Mouse (Mus musculus) Patski (cell line): ENCODE measurements around the gene C1qtnf3. TPM values are rescaled to one million over a fixed set of nuclear protein-coding genes. Genes with fewer than 3 reads are reported as not detected.
"Not testable (repeated sequence)": the region's sequence is repeated elsewhere in the genome, so short reads cannot be mapped to it uniquely, and the experiment has no call there.

Source experiments
- ATAC-seq: fragments of 100-300 bp; one replicate; pipeline ENCODE4 v1.8.0; 2021
- CTCF ChIA-PET: fragments of 350-600 bp; sonication (Branson Sonifier 250); formaldehyde crosslinking; loops from one replicate; lab custom pipeline; 2022; ENCODE audit warnings: inconsistent platforms; lab: Charles Lee
- POLR2A ChIA-PET: fragments of 350-600 bp; sonication (Branson Sonifier 250); formaldehyde crosslinking; loops from one replicate; lab custom pipeline; 2022; ENCODE audit warnings: antibody characterized with exemption, inconsistent platforms; lab: Charles Lee
- DNase-seq: peaks from one replicate; pipeline ENCODE4 v3.0.0-alpha.2; 2011; ENCODE audit warnings: low read depth, low spot score
- H3K27me3 ChIP-seq: fragments of 371-371 bp; one replicate; pipeline ENCODE4 v1.5.1; 2021
- CTCF ChIP-seq: fragments of 100-300 bp; IDR thresholded peaks from one replicate; pipeline ENCODE4 v1.5.1; 2021
- in situ Hi-C: fragments of 300-500 bp; cut with MboI; formaldehyde crosslinking; loops from 3 replicates; pipeline ENCODE4 v1.11.1; 2018; ENCODE audit warnings: low pct_unique_long_range_greater_than_20kb, mixed read lengths
- polyA plus RNA-seq: library from polyadenylated mRNA; unstranded; gene quantifications from one replicate; pipeline ENCODE4 v1.2.3, GENCODE M21; 2021

The C1qtnf3 gene
- polyA plus RNA-seq, 1 experiment from 2014 or later: 0.05 TPM

DNA sequence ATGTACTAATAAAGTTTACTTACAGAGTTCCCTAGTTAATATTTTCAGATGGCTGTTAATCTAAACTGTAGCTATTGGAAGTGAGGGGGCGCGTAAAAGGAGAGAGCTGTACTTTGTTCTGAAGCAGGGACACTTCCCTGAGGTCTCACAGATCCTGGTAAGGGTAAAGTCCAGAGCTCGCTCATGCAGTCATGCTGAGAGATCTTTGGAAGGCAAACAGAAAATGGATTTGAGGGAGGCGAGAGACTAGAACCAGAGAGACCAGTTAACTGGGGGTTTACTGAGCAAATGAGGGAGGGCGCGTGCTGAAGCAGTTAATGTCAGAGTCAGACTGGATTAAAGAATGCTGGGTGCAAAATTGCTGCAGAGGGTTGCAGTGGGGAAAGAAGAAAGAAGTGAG is 33.6 kb downstream of the C1qtnf3 start:
- ATAC-seq (no peak), DNase-seq (no peak)
- in situ Hi-C loops: no loop called here
- POLR2A ChIA-PET: interaction anchor here (0.7 kb wide), 1 partner anchor 505 kb away, joined by 5 read pairs; no protein-coding TSS in a partner anchor
- TF ChIP-seq CTCF: no peak
- H3K27me3 ChIP-seq: no peaks in the 10 kb centered on the region
- CTCF ChIA-PET: interaction anchor here (0.7 to 2.0 kb wide), 3 partner anchors 65 to 485 kb away, joined by 3 to 5 read pairs (median 3); no protein-coding TSS in a partner anchor

GRCm38 (mm10) chr15:10986477-10986876 is 34.3 kb downstream of the C1qtnf3 start:
- DNase-seq, in situ Hi-C loops, H3K27me3 ChIP-seq, ATAC-seq: not testable (repeated sequence)
- ChIA-PET POLR2A (interaction anchor here (0.7 kb wide), 1 partner anchor 506 kb away, joined by 5 read pairs; no protein-coding TSS in a partner anchor), CTCF (interaction anchor here (0.8 to 2.0 kb wide), 2 partner anchors 393 to 485 kb away, joined by 3 to 5 read pairs; no protein-coding TSS in a partner anchor)

GRCm38 (mm10) chr15:10990411-10990810 is 38.3 kb downstream of the C1qtnf3 start:
- no peak for TF ChIP-seq CTCF
- H3K27me3 ChIP-seq: no peaks in the 10 kb centered on the region
- POLR2A ChIA-PET: no interaction called here
- CTCF ChIA-PET: interaction anchor here (1.1 kb wide), 1 partner anchor 8 kb away, joined by 4 read pairs; no protein-coding TSS in a partner anchor
- no peak for DNase-seq
- no peak for ATAC-seq
- in situ Hi-C loops: no loop called here

DNA sequence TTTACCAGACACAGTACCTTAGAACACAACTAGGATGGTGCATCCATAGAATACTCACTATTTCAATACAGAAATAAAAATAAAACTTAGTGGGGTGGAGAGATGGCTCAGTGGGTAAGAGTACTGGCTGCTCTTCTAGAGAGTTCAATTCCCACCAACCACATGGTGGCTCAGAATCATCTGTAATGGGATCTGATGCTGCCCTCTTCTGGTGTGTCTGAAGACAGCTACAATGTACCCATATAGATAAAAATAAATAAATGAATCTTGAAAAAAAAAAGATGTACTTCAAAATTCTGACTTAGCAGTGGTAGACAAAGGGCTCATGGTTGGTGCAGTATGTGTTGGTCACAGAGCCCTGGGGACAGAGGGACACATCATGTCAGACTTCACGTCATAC is 39.4 kb downstream of the C1qtnf3 start:
- in situ Hi-C loops: no loop called here
- POLR2A ChIA-PET: no interaction called here
- DNase-seq (no peak), ATAC-seq (no peak)
- H3K27me3 ChIP-seq: no peaks in the 10 kb centered on the region
- TF ChIP-seq CTCF: no peak
- CTCF ChIA-PET: interaction anchor here (1.1 kb wide), 1 partner anchor 9 kb away, joined by 4 read pairs; no protein-coding TSS in a partner anchor

- DNase-seq (no peak), ATAC-seq (no peak)
- TF ChIP-seq CTCF: no peak
- ChIA-PET POLR2A (no interaction called here), CTCF (interaction anchor here (1.3 kb wide), 1 partner anchor 18 kb away, joined by 3 read pairs; no protein-coding TSS in a partner anchor)
- H3K27me3 ChIP-seq: peaks cover 6% of the 10 kb centered on the region
- in situ Hi-C loops: no loop called here
Measured at GRCm38 (mm10) chr15:10999832-11000231, 47.7 kb downstream of the C1qtnf3 start.

DNA sequence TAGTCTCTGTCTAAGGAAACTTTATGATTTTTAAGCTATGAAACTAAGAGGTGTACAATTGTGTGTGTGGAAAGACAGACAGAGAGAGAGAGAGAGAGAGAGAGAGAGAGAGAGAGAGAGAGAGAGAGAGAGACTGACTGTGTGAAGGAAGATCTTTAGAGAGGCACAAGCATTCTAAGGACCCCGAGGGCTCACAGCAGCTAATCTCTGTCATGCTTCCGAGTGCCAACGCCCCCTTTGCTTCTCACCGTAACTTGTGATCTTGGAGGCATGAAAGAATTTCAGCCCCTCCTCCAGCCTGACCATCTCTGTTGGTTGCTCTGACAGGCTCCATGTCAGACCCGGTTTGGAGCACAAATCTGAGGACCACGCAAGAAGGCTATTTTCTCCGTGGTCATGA is 48.3 kb downstream of the C1qtnf3 start, which contains the start of gene Slc45a2:
Gene Slc45a2 (plus strand): TSS at position 301 of the 400 bp plus-strand sequence.
- TF ChIP-seq CTCF: no peak
- ATAC-seq: no peak
- CTCF ChIA-PET: interaction anchor here (1.0 to 1.3 kb wide), 2 partner anchors 17 to 80 kb away, joined by 3 read pairs; no protein-coding TSS in a partner anchor
- peaks cover 6% of the 10 kb centered on the region for H3K27me3 ChIP-seq
- DNase-seq: no peak
- in situ Hi-C loops: no loop called here
- POLR2A ChIA-PET: no interaction called here

GRCm38 (mm10) chr15:11003791-11004190 is 51.7 kb downstream of the C1qtnf3 start:
- H3K27me3 ChIP-seq: peaks cover 20% of the 10 kb centered on the region
- POLR2A ChIA-PET: no interaction called here
- in situ Hi-C loops: no loop called here
- DNase-seq (no peak), ATAC-seq (no peak)
- no peak for TF ChIP-seq CTCF
- CTCF ChIA-PET: no interaction called here

DNA sequence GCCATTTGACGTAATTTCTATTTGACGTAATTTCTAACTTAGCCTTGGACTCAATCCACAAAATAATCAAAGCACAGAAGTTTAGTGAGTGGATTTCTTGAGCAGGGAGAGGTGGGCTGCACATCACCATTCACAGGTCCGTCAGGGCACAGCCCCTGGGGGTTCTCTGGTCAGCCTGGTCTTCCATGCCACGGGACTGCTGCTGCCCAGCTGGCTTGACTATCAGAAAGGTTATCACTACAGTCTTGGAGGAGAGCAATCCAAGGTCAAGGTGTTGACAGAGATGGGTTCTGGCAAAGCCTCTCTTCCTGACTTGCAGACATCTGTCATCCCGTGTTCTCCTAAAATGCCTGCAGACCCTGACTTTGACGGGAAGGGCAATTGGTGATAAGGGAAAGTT is 52.5 kb downstream of the C1qtnf3 start:
- ChIA-PET POLR2A (interaction anchor here (0.5 to 0.9 kb wide), 2 partner anchors 24 to 40 kb away, joined by 4 to 7 read pairs; no protein-coding TSS in a partner anchor), CTCF (no interaction called here)
- DNase-seq (no peak), ATAC-seq (no peak)
- in situ Hi-C loops: no loop called here
- peaks cover 22% of the 10 kb centered on the region for H3K27me3 ChIP-seq
- no peak for TF ChIP-seq CTCF

GRCm38 (mm10) chr15:11008756-11009155 is 56.6 kb downstream of the C1qtnf3 start:
- in situ Hi-C loops: no loop called here
- no peak for TF ChIP-seq CTCF
- ChIA-PET CTCF (interaction anchor here (0.8 to 1.8 kb wide), 4 partner anchors 14 to 30 kb away, joined by 3 to 5 read pairs (median 4); no protein-coding TSS in a partner anchor), POLR2A (no interaction called here)
- no peak for ATAC-seq
- no peak for DNase-seq
- peaks cover 22% of the 10 kb centered on the region for H3K27me3 ChIP-seq

- no peak for ATAC-seq
- DNase-seq: no peak
- ChIA-PET POLR2A (no interaction called here), CTCF (no interaction called here)
- in situ Hi-C loops: no loop called here
- peaks cover 22% of the 10 kb centered on the region for H3K27me3 ChIP-seq
- TF ChIP-seq CTCF: no peak
Measured at GRCm38 (mm10) chr15:11010976-11011548, 58.9 kb downstream of the C1qtnf3 start.

GRCm38 (mm10) chr15:11014931-11015330 is 62.8 kb downstream of the C1qtnf3 start:
- peaks cover 14% of the 10 kb centered on the region for H3K27me3 ChIP-seq
- no peak for TF ChIP-seq CTCF
- POLR2A ChIA-PET: no interaction called here
- ATAC-seq (no peak), DNase-seq (no peak)
- in situ Hi-C loops: no loop called here
- CTCF ChIA-PET: no interaction called here
